Mouse (Mus musculus) liver, adult 2 months (tissue): ENCODE measurements around the gene Edf1.

Experiments used
- CTCF ChIP-seq: fragments of 200-500 bp; IDR thresholded peaks from 2 replicates; pipeline ENCODE4 v1.5.1; 2011; ENCODE audit warnings: low read depth, low read length, control low read depth
- POLR2A ChIP-seq: fragments of 200-500 bp; IDR thresholded peaks from 2 replicates; pipeline ENCODE4 v1.6.1; 2011; ENCODE audit warnings: low read length, control low read depth; ENCODE audit not compliant: insufficient read depth; ENCODE audit errors: extremely low read depth

- TF ChIP-seq POLR2A (no peak), CTCF (no peak)
Observed at GRCm38 (mm10) chr2:25580621-25581101, 23.0 kb downstream of the Edf1 start.
